Mouse (Mus musculus) right cerebral cortex, postnatal 10 days (tissue): ENCODE results near the gene Lancl2.

Experiments used
- DNase-seq, 2 experiments: peaks; one replicate each; pipeline ENCODE4 v3.0.0; 2021; ENCODE audit warnings: low spot score in 2 of 2

Gene Lancl2

DNA sequence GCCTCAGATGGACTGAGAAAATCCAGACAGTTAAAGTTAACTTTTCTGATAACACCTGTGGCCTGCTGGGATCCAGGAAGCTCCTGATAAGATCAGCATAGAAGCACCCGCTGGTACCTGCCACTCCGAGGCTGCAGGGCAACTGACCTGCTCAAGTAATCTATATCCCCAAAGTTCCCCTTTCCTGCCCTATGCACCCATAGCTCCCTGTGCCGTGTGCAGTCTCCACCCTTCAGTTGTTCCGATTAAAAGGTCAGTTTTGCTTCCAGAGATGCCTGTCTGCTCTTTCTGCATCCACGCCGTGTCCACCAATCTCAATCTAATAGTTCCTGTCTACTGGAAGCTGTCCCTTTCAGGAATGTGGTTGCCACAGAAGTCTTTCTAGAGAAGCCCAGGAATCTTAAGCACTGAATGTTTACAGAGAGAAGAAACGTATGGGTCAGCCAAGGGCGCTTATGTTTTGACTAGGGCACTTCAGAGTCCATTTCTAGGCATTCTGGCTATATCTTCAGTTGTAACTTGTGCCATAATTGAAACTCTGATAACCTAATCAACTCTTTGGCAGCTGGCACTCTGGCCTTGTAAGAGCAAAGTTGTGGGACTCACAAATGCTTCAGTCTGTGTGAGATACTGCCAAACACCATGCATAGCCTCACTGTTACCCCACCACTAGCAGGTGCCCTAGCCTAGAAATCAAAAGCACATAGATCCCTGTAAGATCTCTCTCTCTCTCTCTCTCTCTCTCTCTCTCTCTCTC, 65.0 kb downstream of the Lancl2 start:
- no peak for DNase-seq

DNA sequence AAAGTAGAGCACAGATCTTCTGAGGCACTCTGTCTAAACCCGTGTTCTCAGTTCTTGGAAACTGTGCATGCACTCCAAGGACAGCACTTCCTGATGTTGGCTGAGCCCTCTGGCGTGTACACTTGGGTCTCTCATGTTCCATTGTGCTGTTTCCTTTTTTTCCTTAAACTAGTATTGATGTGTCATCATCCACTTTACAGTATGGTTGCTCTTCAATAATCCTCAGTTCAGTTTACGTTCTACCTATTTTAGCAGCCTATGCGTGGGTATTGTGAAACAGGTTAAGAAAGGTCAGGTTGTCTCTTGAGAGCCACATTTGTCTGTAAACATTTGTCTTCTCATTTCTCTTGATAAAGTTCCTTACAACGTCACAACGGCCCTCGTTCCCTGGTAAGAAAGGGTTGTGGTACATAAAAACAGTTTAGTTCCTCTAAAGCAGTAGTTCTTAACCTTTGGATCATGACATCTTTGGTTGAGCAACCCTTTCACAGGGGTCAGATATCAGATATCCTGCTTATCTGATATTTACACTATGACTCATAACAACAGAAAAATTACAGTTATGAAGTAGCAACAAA, 66.7 kb downstream of the Lancl2 start:
- DNase-seq, result no peak

DNA sequence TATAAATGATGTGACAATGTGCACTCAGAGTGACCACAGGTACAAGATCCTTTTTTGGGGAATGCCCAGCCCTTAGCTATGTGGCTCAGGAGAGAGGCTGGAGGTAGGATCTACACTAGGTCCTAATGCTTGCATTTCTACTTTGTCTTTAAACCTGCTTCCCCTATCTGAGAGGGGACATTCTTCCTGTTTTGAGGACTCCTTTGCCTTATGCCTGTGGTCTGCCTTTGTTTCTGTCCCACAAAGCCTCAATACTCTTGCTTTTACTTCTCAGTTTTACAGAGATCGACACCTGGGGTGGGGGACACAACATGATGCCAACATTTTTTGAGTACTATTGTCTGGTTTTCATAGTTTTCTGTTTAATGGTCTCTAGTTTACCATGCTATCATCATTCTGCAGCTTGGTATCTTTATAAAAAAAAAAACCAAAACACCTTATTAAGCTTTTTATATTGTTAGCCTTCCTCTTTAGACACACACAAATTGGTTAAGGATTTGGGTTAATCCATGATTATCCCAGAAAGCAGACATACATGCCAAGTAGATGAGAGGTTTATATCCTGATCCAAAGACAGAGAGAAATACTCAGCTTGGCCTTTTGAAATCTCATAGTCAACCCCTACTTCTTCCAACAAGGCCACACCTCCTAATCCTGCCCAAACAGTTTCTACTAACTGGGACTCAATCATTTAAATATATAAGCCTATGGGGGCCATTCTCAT, 68.3 kb downstream of the Lancl2 start:
- no peak for DNase-seq

DNA sequence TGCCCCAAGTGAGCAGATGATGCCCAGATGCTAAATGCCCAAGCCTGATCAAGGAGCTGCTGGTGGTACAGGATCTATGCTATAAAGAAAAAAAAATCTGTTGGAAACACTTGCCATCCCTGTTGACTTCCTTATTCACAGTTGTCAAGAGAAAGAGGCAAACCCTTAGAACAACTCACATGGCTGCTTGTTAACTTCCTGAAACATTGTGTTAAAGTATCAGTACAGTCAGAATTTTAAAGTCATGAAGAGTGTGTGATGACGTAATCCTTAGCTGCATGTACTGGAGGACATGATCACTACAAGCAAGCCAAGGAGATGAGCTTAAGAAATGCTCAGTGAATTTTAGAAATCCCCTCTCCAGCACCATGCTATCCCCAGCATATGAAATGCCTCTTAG, 71.5 kb downstream of the Lancl2 start:
- DNase-seq, result no peak

DNA sequence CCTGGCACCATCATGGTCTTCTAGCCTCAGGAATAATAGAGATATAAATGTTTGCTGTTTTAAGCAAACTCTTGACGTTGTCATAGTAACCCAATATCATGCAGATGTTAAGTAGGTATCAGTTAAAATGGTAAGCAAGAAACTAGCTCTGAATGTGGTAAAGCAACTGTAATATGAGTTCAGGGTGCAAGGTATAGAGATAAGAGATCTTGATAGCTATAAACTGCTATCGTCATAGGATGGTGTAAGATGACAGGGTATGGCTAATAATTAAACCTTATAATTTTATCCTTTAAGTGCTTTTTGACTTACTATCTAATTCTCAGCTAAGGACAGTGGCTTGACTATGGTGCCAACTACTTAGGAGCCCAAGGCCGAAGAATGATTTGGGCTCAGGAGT, 78.0 kb downstream of the Lancl2 start:
- DNase-seq, result no peak

DNA sequence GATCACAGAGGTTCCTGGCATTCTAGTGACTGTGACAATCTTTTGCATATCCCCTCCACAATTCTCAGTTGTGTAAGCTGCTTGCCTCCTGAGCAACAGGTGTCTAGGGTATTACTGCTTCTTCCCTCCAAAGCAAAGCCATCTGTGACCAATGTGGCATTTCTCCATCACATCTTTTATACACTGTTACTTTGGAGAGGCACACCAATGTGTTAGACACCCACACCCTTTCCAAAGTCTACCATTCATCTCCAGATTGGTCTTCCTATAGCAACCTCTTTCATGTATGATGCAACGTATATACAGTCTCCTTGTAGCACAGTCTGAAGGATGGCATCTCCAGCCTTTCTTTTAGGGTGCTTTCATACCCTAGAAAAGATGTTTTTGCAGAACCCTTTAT, 80.3 kb downstream of the Lancl2 start:
- DNase-seq, result no peak

DNA sequence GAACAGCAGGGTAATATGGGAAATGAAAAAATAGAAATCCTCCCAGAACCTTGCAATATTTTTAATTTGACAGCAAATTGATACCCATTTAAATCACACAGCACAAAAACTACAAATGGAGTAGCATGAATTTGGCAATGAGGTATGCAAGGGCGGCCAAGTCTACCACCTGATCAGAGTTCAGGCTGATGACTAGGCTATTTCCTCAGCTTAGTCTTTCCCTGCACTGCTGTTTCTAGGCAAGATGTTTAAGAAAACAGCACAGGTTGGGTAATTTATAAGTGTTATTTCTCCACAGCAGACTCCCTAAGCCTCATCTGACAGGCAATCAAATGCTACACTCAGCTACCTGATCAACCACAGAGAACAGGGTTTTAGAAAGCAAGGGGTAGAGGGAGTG, 81.9 kb downstream of the Lancl2 start:
- no peak for DNase-seq

DNA sequence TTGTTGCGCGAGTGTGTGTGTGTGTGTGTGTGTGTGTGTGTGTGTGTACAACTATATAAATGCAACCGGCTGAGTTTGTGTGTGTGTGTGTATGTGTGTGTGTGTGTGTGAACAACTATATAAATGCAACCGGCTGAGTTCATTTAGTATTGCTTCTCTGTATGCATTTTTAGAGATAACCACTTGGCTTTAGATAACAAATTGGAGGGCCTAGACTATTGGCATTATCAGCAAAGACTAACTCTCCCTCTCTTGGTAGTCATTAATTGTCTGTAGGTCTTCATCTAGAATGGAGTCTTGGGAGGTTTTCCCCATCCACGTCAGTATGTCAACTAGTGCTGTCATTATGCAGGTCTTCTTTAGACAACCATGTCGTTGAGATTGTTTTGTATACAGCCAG, 85.0 kb downstream of the Lancl2 start:
- no peak for DNase-seq
